Mouse (Mus musculus) midbrain, embryonic 14.5 days (tissue): ENCODE data around the gene Cep57l1. TPM values are rescaled to one million over a fixed set of nuclear protein-coding genes. Genes with fewer than 3 reads are reported as not detected.
A peak's percentile ranks its signal among the peaks of the same experiment; 100 is the strongest.

Experiments
- ATAC-seq: fragments of 200-750 bp; cut with Nextera tagmentation; 2 replicates; pipeline ENCODE4 v1.8.0; 2017; ENCODE audit warnings: moderate number of reproducible peaks, moderate library complexity; ENCODE audit not compliant: low FRiP score, low TSS enrichment
- DNase-seq: peaks from one replicate; pipeline ENCODE4 v3.0.0-alpha.2; 2015
- H3K27ac ChIP-seq: fragments of 300-500 bp; sonication (generic); replicated peaks from 2 replicates; pipeline ENCODE4 v1.5.1; 2014; ENCODE audit warnings: mild to moderate bottlenecking, low read depth, low read length, moderate library complexity
- H3K27me3 ChIP-seq: fragments of 300-500 bp; sonication (generic); 2 replicates; pipeline ENCODE4 v1.6.1; 2014; ENCODE audit warnings: low read length, control low read depth, mixed read lengths; ENCODE audit not compliant: control insufficient read depth, insufficient read depth
- H3K36me3 ChIP-seq: fragments of 300-500 bp; sonication (generic); 2 replicates; pipeline ENCODE4 v1.6.1; 2014; ENCODE audit warnings: low read length, control low read depth; ENCODE audit not compliant: control insufficient read depth, insufficient read depth
- H3K4me1 ChIP-seq: fragments of 300-500 bp; sonication (generic); 2 replicates; pipeline ENCODE4 v1.6.1; 2014; ENCODE audit warnings: mild to moderate bottlenecking, antibody characterized with exemption, low read length, control low read depth; ENCODE audit not compliant: control insufficient read depth, insufficient read depth
- H3K4me2 ChIP-seq: fragments of 300-500 bp; sonication (generic); 2 replicates; pipeline ENCODE4 v1.6.1; 2014; ENCODE audit warnings: mild to moderate bottlenecking, low read length, moderate library complexity
- H3K4me3 ChIP-seq: fragments of 300-500 bp; sonication (generic); replicated peaks from 2 replicates; pipeline ENCODE4 v1.5.1; 2014; ENCODE audit warnings: low read depth, low read length
- H3K9ac ChIP-seq: fragments of 300-500 bp; sonication (generic); replicated peaks from 2 replicates; pipeline ENCODE4 v1.6.1; 2014; ENCODE audit warnings: mild to moderate bottlenecking, low read length, moderate library complexity
- H3K9me3 ChIP-seq: fragments of 300-500 bp; sonication (generic); 2 replicates; pipeline ENCODE4 v1.6.1; 2016; ENCODE audit warnings: low read length, control low read depth, mixed read lengths; ENCODE audit not compliant: control insufficient read depth
- WGBS: fragments of 180-500 bp; shearing (Covaris S2); extraction: QIAGEN DNeasy Blood & Tissue Kit; methylation state at CpG from one replicate; pipeline ENCODE4 v1.1.7; 2014; 5-methylcytosine and 5-hydroxymethylcytosine counted together
- polyA plus RNA-seq: library from polyadenylated mRNA; unstranded; fragments of >200 nt; fragmentation: Nextera tagmentation; extraction: Ambion mirVana; gene quantifications from 2 replicates; pipeline ENCODE4 v1.2.1, GENCODE M21; 2014

Cep57l1 gene
- polyA plus RNA-seq, 1 experiment from 2014 or later = 16.3 TPM

DNA sequence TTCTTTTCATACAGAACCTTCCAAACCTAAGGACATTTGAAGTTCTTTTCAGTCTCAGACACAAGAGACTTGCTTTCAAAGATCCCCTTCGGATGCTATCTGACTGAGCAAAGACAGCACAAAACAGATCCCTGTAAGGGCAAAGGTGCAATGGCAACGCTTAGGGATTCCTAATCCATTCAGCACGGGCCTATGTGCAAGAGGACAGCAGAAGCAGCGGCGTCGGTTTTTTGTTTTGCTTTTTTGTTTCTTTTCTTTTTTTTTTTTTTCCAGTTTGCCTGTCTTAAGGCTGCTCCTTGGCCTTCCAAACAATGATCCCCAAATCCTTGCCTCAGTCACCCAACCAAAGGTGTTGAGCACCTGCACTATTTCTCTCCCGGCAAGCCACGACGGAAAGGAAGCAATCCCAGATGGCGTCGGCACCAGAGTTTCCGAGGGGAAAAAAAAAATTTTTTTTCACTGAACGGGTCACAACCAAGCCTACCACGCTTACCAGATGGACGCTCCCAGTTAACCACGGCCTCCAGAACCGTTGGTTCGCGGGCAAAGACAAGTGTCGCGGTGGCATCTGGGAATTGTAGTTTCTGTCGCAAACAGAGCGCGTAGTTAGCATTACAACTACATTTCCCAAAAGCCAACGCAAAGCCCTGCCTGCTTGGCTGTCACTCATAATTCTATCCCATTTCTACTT, 446 bp downstream of the Cep57l1 start:
- 2% methylated on average over 25 of the region's 25 CpGs for WGBS
- Histone ChIP-seq H3K4me1 (peaks cover 26% of the 10 kb centered on the region), H3K9ac (peak overlapping the region; percentile 80), H3K27me3 (no peaks in the 10 kb centered on the region), H3K9me3 (no peaks in the 10 kb centered on the region), H3K4me2 (peak overlapping the region; percentile 67), H3K27ac (peak overlapping the region; percentile 94), H3K4me3 (peak overlapping the region; percentile 83), H3K36me3 (no peaks in the 10 kb centered on the region)
- ATAC-seq = peak; percentile 87
- peak; percentile 96 for DNase-seq

GRCm38 (mm10) chr10:41805729-41806355, 3.8 kb downstream of the Cep57l1 start:
- peaks cover 10% of the 10 kb centered on the region; the same call in 1 of the 2 replicates for H3K36me3 ChIP-seq
- DNase-seq = no peak
- no peak overlapping the region for H3K9ac ChIP-seq
- no peak overlapping the region for H3K4me3 ChIP-seq
- H3K27me3 ChIP-seq = no peaks in the 10 kb centered on the region
- H3K27ac ChIP-seq = no peak overlapping the region
- ATAC-seq = no peak
- 94% methylated on average over 2 of the region's 2 CpGs for WGBS
- no peak overlapping the region for H3K4me2 ChIP-seq
- peaks cover 16% of the 10 kb centered on the region for H3K9me3 ChIP-seq
- H3K4me1 ChIP-seq = no peaks in the 10 kb centered on the region

DNA sequence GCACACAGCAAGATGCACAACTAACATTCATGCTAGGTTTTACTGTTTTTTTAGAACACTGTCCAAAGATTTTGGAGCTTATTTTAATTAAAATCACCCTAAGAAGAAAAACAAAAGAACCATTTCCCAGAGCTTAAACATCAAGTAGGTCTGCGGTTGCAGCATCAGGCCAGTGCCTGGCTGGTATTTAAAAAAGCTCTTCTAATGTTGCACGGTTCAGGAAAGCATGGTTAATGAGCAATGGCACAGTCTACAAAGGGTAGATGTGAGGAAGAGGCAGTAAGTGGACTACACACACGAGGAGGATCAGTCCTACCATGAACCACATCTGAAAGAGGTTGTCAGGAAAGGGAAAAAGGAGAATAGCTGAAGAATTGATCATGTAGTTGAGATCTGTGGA, 5.0 kb downstream of the Cep57l1 start:
- 94% methylated on average over 3 of the region's 3 CpGs for WGBS
- no peak overlapping the region for H3K9ac ChIP-seq
- H3K9me3 ChIP-seq = peaks cover 21% of the 10 kb centered on the region
- ATAC-seq (no peak), DNase-seq (no peak)
- H3K27ac ChIP-seq = no peak overlapping the region
- H3K4me2 ChIP-seq = no peak overlapping the region
- H3K4me3 ChIP-seq = no peak overlapping the region
- H3K27me3 ChIP-seq = no peaks in the 10 kb centered on the region
- no peaks in the 10 kb centered on the region for H3K4me1 ChIP-seq
- H3K36me3 ChIP-seq = peaks cover 17% of the 10 kb centered on the region

DNA sequence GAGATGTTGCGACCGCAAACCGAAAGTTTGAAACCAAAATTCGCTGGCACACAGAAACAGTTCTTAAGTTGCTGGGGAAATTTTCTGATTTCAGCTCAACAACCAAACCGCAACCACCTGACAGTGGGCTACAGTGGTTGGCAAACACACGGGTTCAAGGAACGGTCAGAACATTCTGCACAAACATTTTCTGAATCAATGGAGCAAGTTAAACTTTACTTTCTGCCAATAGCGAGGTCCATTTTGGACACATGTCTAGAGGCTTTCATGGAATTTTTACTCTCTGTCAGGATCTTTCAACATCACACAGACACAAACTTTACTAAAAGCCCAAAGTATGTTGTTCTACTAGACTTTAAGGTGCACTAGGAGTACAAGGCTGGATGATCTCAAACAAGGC, 6.2 kb downstream of the Cep57l1 start:
- Histone ChIP-seq H3K27me3 (no peaks in the 10 kb centered on the region), H3K27ac (no peak overlapping the region), H3K4me3 (no peak overlapping the region), H3K4me2 (no peak overlapping the region), H3K4me1 (no peaks in the 10 kb centered on the region), H3K9me3 (peaks cover 27% of the 10 kb centered on the region), H3K9ac (no peak overlapping the region), H3K36me3 (peaks cover 22% of the 10 kb centered on the region)
- no peak for DNase-seq
- WGBS = 98% methylated on average over 8 of the region's 8 CpGs
- no peak for ATAC-seq

- Histone ChIP-seq H3K27me3 (no peaks in the 10 kb centered on the region), H3K4me1 (no peaks in the 10 kb centered on the region), H3K27ac (no peak overlapping the region), H3K9ac (no peak overlapping the region), H3K36me3 (peaks cover 30% of the 10 kb centered on the region), H3K4me3 (no peak overlapping the region), H3K9me3 (peaks cover 36% of the 10 kb centered on the region), H3K4me2 (no peak overlapping the region)
- no peak for ATAC-seq
- DNase-seq = no peak
- 96% methylated on average over 8 of the region's 8 CpGs for WGBS
Observed at GRCm38 (mm10) chr10:41797253-41797652, 12.4 kb downstream of the Cep57l1 start.

- ATAC-seq (no peak), DNase-seq (no peak)
- Histone ChIP-seq H3K4me3 (no peak overlapping the region), H3K9ac (no peak overlapping the region), H3K4me1 (no peaks in the 10 kb centered on the region), H3K36me3 (0 out of 2 replicates have a peak, but pooled peaks cover under 1% of the 10 kb centered on the region), H3K27me3 (no peaks in the 10 kb centered on the region), H3K27ac (no peak overlapping the region), H3K4me2 (no peak overlapping the region), H3K9me3 (peaks cover 11% of the 10 kb centered on the region)
- WGBS = 94% methylated on average over 6 of the region's 6 CpGs
Observed at GRCm38 (mm10) chr10:41792375-41792774, 17.3 kb downstream of the Cep57l1 start.

DNA sequence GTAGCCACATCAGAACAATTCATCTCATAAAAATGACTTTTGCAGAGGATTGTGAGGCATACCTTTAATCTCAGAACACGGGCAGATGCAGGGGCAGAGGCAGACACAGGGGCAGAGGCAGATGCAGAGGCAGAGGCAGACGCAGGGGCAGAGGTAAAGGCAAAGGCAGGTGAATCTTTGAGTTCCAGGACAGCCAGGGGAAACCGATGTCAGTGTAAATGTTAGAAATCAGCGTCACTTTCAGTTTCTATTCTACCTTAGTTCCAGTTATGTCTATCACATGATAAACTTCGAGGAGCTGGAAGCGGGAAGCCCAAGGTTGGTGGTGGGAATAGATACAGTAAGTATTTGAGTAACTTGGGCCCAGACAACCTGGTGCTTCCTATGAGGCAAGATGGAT, 42.4 kb downstream of the Cep57l1 start:
- Histone ChIP-seq H3K36me3 (no peaks in the 10 kb centered on the region), H3K9me3 (no peaks in the 10 kb centered on the region)
- 93% methylated on average over 6 of the region's 6 CpGs for WGBS

GRCm38 (mm10) chr10:41766280-41766679, 43.4 kb downstream of the Cep57l1 start:
- ATAC-seq (no peak), DNase-seq (no peak)
- Histone ChIP-seq H3K4me2 (no peak overlapping the region), H3K4me3 (no peak overlapping the region), H3K9me3 (no peaks in the 10 kb centered on the region), H3K27me3 (no peaks in the 10 kb centered on the region), H3K36me3 (no peaks in the 10 kb centered on the region), H3K27ac (no peak overlapping the region), H3K4me1 (no peaks in the 10 kb centered on the region), H3K9ac (no peak overlapping the region)
- WGBS = 83% methylated on average over 4 of the region's 4 CpGs

More for the DNA sequence above, 42.4 kb downstream of the Cep57l1 start:
- DNase-seq (no peak), ATAC-seq (no peak)
- H3K4me2 ChIP-seq = no peak overlapping the region
- no peak overlapping the region for H3K9ac ChIP-seq
- H3K27me3 ChIP-seq = no peaks in the 10 kb centered on the region
- no peaks in the 10 kb centered on the region for H3K4me1 ChIP-seq
- no peak overlapping the region for H3K27ac ChIP-seq
- no peak overlapping the region for H3K4me3 ChIP-seq

DNA sequence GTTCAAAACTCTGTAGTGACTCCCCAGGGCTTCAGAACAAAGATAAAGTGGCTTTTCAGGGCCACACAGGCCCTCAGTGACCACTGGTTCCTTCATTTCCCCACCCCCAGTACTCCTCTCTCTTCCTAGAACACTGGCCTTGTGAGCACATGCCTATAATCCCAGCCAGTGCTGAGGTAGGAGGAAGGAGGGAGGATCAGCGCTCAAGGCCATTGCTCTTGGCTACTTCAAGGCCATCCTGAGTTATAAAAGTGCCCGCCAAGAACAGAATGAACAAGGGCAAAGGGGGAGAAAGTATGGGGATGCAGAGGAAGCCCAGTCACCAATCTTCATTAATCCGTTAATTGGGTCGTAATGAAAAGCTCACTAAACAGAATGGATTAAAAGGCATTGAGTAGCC, 44.1 kb downstream of the Cep57l1 start:
- no peaks in the 10 kb centered on the region for H3K36me3 ChIP-seq
- H3K4me2 ChIP-seq = no peak overlapping the region
- DNase-seq (no peak), ATAC-seq (no peak)
- no peak overlapping the region for H3K4me3 ChIP-seq
- no peaks in the 10 kb centered on the region for H3K4me1 ChIP-seq
- H3K27ac ChIP-seq = no peak overlapping the region
- 90% methylated on average over 4 of the region's 4 CpGs for WGBS
- H3K9me3 ChIP-seq = no peaks in the 10 kb centered on the region
- H3K27me3 ChIP-seq = no peaks in the 10 kb centered on the region
- no peak overlapping the region for H3K9ac ChIP-seq
